Mouse (Mus musculus) CD4-positive, CD25-positive, alpha-beta regulatory T cell, adult 4 months (primary cell): Measurements from ENCODE around the gene Cdh22. TPM values are rescaled to one million over a fixed set of nuclear protein-coding genes. Genes with fewer than 3 reads are reported as not detected.

Experiments
- ATAC-seq: one replicate; pipeline ENCODE4 v1.8.0; 2017
- polyA plus RNA-seq, 2 experiments: library from polyadenylated mRNA; unstranded; fragments of 100-300 nt; shearing (Covaris generic); gene quantifications; one replicate each; pipeline ENCODE4 v1.2.1; 2017

Gene Cdh22
- polyA plus RNA-seq, 2 experiments from 2014 or later = not detected

DNA sequence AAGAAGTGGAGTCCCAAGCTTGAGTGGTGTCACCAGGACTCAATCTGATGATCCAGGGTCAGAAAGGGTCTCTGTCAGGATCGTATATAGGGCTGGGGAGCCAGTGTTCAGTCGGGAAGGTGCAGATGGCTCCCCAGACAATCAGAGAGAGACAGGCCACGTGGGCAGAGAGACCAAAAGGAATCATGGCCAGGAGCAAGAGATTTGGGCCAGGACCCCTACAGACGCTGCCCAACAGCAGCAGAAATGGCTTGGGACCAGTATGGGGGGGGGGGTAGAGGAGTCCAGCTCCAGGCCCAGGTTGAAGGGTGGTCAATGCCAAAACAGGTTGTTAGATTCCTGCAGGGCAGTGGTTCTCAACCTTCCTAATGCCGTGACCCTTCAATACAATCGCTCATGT, 29.2 kb downstream of the Cdh22 start:
- ATAC-seq = no peak

DNA sequence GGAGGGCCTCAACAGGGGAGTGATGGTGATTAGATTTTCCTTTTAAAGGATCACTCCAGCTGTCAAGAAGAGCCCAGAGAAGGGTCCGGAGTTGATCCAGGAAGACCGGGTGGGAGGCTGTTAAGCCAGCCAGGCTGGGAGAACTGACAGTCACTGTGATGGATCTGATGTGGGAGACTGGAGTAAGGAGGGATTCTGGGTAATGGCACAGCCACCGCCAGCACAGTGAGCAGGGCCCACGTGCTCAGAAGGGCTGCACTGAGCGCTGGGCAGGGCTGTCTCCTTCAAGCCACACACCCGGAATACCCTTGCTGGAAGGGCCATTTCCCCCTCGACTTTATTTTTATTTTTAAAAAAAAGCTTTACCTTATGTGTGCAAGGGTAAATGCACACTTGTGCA, 29.7 kb downstream of the Cdh22 start:
- ATAC-seq = no peak

DNA sequence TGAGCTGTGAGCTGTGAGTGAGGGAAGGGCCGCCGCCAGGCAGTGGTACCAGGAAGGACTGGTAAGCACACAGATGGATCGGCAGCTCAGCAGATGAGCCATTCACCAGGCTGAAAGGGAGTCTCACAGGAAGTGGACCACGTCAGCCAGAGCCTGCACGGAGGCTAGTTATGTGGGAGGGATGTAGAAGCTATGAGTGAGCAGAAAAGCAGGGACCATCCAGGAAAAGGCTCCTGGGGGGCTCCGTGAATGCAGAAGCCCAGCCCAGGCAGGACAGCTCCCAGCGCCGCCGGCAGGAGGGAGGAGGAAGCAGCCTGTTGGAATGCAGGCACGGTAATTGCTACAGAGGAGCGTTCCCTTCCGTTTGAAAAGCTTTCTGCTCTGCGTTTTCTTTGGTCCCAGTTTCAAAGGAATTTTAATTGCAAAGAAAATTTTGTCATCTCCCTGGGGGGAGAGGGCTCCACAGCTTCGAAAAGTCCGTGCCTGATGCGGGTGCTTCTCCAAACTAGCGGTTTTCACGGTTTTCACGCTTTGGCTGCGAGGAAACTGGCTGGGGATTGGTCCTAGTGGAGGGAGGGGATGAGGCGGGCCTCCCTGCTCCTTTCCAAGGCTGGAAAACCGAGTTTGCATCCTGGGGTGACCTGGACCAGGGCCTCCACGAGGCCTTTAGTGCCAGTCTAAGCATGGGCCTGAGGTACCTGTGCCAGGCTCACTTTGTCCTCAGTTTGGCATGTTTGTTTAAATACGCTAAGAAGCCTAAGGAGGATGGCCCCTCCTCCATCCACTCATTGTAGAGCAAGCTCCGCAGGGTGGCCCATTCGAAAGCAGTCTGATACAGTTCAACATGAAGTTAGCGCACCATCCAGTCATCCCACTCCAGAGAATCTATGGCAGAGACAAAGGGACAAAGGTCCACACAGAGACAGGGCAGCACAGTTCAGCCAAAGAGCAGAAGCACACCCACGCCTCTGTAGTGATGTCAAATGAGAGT, 32.6 kb downstream of the Cdh22 start:
- ATAC-seq = no peak

DNA sequence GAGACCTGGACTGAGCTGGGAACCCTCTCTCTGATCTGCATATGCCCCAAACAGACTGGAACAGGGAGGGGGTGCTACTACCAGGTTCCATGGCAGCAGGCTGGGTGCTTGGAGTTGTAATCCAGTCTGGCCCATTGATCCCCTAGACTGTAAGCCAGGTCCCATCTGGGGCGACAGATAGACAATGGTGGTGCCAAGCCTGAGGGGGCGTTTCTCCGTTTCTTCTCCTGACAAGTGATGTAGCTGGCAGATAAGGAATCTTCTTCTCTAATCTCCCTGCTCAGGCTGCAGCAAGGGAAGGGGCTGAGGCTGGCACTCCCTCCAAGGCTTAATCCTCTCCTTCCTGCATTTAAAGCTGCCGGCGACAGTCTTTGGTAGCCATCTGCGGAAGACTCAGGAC, 37.1 kb downstream of the Cdh22 start:
- ATAC-seq = no peak

DNA sequence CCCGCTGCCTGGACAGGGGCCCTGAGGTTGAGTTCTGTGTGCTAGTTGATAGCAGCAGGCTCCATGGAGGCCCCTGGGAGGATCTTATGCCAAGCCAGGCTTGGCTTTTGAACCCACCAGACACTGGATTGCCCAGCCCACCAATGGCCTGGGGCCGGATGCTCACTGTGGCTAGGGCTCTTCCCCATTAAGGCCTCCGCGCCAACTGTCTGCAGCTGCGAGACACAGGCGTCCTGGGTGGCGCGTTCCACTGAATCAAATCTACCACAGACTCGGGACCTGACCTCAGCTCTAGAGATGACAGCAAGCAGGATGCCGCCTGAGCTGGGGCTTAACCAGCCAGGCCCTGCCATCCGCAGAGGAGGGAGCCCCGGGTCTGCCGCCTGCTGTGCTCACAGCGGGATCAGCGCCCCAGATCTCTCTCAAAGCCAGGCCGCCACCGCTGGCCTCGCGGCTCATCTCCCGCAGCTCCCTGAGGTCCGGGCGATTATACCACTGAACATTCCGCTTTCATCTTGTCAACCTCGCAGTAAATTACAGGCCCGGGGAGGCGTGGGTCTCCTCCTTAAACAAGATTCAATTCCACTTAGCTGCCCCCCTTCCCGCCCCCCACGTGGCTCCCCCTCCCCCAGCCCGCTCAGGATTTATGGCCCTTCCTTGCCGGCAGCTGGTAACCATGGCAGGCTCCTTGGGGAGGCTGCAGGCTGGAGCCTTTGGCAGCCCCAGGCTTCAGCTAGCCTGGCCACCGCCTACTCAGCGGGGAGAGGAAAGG, 39.1 kb downstream of the Cdh22 start:
- ATAC-seq = no peak

DNA sequence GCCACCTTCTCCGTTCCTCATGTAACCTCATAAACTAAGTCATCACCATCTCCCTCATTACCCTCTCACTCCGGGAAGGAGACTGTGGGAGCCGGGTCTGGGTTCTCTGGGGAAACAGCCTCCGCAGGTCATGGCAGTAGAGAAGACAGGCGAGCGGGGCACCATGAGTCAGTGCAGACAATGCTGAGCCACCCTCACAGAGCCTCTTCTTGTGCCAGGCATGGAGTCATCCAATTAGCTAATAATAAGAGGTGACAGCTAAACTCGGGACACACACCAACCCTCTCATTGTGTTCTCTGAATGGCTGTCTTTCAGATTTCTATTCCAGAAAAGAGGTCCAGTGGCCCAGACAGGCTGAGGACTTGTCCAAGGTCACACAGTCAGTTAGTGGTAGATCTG, 43.2 kb downstream of the Cdh22 start:
- ATAC-seq = no peak

DNA sequence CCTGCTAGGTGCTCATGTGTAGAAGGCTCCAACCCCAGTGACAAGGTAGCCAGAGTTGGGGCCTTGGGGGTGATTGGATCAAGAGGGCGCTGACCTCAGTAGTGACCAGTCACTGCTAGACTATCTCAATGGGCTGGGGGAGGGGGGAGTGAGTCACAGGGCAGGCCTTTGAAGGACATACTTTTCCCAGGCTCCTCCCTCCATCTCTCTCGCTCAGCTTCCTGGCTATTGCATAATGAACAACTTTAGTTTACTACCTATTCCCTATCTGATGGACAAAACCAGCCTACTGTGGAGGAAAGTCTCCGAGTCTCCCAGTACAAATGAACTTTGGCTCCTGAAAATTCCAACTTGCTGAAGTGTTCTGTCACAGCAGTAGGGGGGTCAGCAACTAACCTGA, 45.1 kb downstream of the Cdh22 start:
- ATAC-seq = no peak

DNA sequence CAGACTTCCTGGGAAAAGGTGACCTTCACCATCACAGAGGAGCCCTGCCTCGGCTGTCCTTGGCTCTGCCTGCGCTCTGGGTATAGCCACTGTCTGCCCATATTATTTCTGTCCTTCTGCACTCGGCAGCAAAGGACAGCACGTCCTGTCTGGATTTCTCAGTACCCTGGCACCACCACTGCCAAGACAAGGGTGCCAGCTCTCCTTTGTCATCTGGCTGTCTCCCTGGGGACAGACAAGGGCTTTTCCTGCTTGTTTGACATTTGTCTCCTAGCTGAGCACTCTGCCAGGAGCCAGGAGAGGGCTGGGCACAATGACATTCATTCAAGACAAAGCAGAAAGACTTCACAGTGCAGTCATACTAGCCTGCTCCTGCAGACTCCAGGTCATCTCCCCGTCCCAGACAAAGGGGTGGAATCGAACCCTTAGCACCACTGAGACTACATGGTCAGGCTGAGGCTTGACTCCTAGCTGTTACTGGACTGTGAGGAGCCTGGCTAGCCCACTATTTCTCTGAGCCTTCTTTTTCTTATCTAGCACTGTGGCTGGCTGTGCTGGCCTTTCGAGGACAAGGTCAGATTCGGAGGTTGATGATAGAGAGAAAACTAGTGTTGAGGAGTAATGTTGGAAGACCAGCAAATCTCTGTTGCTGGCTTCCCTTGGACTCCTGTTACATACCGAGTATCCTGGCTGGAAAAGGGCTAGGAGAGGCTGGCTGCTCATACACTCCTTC, 46.8 kb downstream of the Cdh22 start:
- ATAC-seq = no peak

DNA sequence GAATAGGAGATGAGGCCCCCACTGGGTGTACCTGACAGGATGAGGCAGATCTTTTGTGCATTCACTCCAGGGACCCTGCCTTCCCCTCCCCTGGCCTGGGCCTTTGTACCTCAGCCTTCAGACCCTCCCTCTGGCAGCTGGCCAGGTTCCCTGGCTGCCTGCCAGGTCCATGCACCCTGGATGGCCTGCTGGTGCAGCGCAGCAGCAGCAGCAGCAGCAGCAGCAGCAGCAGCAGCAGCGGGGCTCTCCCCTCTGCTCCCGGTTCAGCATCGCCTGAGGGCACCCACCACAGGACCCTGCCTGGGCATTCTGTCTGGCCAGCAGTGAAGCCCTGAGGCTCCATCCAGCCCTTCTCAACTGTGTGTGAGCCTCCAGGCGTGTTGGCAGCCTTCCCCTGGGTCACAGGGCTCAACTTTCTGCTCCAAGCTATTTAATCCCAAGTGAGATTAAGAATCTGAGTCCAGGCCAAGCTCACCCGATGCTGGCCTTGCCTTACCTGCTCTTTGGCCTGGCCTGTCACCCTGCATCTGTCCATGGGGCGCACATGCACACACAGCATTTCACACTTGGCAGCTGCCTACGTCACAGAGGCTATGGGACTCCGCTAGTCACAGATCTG, 50.5 kb downstream of the Cdh22 start:
- ATAC-seq = no peak

DNA sequence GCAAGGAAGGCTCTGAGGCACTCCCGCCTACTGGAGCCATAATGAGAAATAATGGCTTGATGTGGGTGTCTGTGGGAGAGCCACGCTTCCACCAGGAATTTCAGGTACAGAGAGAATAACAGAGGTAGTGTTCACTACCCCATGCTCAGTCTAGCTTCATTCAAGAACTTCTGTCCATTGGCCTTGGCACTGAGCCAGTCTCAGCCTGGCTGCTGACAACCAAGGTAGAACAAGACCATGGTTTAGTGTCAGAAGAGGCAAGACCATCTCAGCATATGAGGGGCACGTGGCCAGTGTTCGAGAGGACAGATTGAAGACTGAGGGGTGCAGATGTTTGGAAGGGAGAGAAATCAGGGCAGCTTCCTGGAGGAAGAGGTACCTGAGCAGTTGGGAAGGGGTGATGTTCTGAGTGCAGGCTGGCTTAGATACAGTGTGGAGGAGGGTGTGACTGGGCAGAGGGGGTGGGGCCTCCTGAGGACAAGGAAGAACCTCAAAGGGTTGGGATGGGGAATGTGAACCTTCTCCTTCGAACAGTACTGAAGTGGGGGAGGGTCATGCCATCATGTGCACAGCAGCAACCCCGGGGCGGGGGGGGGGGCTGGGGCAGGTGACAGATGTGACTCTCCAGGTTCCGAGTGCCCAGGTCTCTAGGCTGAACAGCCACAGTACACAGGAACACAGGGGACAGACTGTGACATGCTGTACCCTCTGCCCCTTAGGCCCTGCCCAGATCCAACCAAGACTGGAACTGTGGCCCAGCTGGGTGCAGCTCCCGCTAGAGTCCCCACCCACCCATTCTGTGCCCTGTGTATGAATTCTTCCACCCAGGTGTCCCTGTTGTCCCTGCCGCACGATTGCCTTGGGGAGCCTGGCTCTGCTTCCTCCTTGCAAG, 52.3 kb downstream of the Cdh22 start:
- no peak for ATAC-seq

DNA sequence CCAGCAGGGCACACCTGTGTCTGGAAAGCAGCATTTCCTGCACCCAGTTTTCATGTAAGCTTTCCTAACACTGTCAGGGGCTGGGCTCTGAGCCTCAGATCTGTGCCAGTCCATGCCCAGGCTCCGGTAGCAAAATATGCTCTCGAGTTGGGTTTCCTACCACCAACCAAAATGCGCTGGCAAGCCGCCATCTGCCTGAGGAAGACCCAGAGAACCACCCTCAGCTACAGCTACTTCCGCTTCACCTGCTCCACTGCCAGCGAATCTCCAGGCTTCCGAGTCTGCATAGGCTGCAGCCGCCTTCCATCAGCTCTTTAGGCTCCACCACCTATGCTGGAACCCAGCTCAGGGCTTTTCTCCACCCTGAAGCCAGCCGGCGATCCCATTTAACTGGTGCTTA, 55.4 kb downstream of the Cdh22 start:
- no peak for ATAC-seq

DNA sequence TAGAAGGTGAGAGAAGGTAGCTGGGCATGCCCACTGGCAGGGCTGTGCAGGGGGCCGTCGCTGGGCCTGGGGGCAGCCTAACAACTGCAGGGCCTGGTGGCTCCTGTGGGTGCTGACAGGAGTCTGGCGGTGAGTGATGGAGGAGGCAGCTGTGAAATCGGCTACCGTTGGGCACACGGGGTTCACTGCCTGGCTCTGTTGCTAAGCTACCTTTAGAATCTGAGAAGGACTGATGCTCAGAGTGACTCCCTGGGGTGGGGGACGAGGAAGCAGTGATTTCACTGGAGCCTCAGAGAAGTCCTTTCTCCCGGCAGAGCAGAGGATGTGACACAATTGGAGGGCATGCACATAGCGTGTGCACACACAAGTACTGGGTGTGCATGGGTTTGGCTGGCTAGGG, 57.7 kb downstream of the Cdh22 start:
- ATAC-seq = no peak

DNA sequence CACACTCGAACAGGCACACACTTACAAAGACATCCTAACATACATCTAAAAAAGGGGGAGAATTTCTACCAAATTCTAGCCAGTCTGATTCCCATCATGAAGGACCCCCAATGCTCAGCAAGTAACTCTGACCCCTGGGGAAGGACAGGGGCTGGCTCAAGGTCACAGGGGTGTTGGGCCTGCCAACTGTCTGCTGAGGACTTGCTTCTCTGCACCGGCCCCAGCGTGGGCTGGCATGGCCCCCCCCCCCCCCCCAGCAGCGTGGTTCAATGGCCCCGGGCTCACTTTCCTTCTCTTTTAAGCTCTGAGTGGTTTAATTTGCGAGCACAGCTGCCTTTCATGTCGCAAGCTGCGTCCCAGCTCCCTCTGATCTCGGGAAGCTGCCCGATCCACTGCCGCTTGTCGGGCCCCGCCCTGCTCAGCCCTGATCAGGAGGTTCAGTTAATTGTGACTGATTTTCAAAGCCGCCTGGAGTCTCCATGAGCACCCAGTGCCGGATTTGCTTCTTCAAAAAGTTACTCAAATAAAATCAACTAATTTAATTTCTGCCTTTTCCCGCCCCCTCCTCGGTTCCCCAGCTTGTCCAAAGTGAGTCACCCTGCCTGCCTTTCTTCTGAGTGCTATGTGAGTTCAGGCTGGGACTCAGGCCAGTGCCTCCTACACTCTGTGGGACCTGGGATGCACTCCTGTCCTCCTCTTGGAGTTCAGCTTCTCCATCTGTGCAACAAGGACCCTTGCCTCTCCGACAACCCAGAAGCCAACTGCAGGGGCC, 67.8 kb downstream of the Cdh22 start:
- no peak for ATAC-seq

DNA sequence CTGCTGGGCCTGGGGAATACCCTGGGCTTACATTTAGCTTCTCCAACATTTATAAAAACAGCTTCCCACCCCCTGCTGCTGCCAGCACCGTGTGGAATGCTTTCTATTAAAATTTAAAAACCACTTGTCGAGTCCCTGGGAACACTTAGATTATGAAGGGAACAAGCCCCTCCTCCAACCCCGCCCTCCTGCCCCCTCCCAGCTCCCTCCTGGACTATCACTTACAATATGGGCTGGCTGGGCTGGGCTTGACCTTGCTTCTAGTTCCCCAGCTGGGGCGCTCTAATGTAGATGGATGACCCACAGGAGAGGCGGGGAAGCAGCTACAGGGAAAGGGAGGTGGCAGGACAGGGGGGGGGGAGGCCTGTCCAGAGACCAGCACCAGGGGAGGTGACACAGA, 72.4 kb downstream of the Cdh22 start:
- ATAC-seq = no peak

DNA sequence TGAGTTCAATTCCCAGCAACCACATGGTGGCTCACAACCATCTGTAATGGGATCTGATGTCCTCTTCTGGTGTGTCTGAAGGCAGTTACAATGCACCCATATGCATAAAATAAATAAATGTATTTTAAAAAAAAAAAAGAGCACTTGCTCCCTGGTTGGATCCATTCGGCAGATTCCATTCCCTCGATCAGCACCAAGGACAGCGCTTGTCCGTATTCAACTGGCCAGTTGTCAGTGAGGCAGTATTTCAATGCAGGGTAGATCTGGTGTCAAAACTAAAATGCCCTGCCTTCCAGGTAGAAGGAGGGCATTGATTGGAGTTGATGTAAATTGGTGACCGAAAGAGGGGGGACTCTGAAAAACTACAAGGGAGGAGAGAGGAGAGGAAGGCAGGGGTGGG, 74.2 kb downstream of the Cdh22 start:
- no peak for ATAC-seq

DNA sequence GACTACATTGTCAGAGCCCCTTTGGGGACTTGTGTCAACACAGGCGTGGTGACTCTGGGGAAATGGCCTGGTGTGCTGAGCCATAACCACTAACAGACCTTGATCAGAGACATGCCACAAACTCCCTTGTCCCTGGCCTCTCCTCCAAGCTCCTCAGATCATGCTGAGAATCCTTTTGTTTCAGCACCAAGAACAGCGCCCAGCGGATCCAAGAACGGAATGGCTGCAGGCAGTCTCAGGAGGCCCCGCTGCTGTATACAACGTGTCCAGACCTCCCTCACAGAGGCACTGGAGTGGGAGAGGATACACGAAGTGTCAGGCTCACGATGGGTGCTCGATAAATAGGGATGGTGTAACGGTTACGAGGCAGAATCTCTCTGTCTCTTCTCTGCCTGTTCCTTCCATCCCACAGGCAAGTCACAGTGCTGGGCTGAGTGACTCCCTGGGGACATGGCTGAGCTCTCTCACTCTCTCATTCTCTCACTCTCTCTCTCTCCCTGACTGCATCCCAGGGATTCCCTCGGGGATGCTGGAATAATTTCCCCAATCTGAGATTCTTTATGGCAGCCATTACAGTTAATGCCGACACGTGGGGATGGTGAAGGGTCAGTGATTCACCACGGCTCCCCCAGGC, 75.5 kb downstream of the Cdh22 start:
- ATAC-seq = no peak

DNA sequence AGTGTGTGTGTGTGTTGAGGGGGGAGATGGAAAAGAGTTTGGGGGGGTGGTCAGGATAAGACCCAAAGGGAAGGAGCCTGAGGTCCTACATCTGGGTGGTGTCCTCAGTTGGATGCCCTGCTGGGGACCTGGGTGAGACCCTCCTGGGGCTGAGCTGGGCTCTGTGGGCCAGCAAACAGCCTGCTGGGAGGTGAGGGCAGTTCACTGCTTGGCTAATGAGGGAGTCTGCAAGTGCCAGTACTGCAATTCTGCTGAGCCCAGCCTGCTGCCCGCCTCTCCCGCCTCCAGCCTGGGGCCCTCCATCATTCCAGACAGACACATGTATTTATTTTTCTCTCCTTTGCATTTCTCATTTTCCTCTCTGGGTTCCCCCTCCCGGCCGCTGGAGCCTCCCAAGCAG, 76.3 kb downstream of the Cdh22 start:
- ATAC-seq = no peak

DNA sequence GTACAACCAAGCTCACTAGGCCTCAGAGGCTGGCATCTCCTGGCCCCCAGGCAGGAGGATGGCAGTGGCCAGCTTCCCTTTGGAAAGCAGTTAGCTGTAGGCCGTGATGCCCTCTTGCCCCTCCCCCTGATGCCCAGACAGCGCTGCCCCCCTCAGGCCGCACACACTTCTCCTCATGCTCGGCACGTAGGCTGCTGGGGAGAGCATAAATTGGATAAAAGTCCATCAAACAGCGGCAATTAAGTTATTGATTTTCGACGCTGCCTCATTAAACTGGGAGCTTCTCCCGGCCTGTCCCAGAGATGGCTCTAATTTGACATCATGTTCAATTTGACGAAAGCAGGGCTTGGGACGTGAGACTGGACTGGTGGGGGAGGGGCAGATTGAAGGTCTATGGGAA, 76.8 kb downstream of the Cdh22 start:
- ATAC-seq = no peak

DNA sequence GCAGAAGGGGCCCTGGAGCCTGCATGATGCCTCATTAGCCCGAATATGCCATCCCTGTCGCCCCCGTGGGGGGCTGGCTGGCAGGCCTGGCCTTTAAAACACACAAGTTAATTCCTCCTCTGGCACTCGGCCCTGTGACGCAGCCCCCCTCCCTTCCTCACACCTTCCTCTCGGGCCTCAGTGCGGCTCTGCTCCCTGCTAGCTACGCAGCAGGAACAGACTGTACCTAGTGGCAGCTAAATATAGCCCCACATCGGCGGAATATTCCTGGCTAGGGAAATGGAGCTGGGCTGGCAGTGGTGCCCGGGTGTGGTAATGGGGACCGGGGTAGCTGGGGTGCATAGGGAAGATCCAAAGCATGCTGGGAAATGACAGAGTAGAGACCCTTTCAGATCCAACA, 81.6 kb downstream of the Cdh22 start:
- ATAC-seq = no peak

DNA sequence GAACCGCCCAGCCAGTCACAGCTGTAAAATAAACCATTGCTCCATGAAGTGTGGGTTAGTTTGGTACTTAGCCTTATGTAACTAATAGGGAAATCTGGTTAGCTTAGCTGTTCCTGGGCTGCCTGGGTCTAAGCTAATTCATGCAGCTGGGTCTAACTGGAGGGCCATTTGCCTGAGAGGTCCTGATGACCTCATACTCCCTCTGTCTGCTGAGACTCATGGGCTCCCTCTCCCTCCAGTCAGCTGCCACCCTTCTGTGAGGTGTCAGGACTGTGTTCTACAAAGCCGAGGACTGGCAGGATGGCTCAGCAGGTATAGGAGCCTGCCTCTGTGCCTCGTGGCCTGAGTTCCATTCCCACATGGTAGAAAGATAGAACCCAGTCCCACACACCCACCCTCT, 84.9 kb downstream of the Cdh22 start:
- ATAC-seq = no peak
